17 mouse cellular contexts compared by ENCODE assay signal in genomic region chr17:66378127-66378526, GRCm38 (mm10).
"Had no signal": no experiment of that assay in that cellular context is flagged by ENCODE, and none has a peak within 500 bp of the region (broad histone marks: within the 10 kb centered on the region; RNA-seq: fewer than 3 reads in every experiment).

No protein-coding gene starts in this region.

- H3K9ac ChIP-seq: kidney, embryonic 15.5 days; liver, embryonic 15.5 days; neural tube, embryonic 15.5 days had no signal

- H3K4me2 ChIP-seq: kidney, embryonic 15.5 days; liver, embryonic 11.5 days; liver, embryonic 15.5 days; neural tube, embryonic 15.5 days had no signal

- H3K36me3 ChIP-seq: liver, embryonic 15.5 days had no signal

- H3K27me3 ChIP-seq: kidney, embryonic 15.5 days; liver, embryonic 15.5 days; neural tube, embryonic 15.5 days had no signal

- H3K4me1 ChIP-seq: liver, embryonic 15.5 days had no signal

- H3K9me3 ChIP-seq: kidney, embryonic 15.5 days; limb, embryonic 10.5 days; liver, embryonic 15.5 days; neural tube, embryonic 15.5 days had no signal

- DNase-seq: kidney, adult 11 months; kidney, postnatal 14 days; lung, adult 2 months; lung, postnatal 36 days; right cerebral cortex, adult 18-20 months; right cerebral cortex, postnatal 25 days; thymus, adult 2 months; thymus, postnatal 25 days had no signal

- H3K27ac ChIP-seq: kidney, embryonic 15.5 days; left cerebral cortex, adult 2 months; limb, embryonic 10.5 days; liver, embryonic 15.5 days; neural tube, embryonic 15.5 days; stomach, postnatal 0 days had no signal

- H3K4me3 ChIP-seq: kidney, embryonic 15.5 days; left cerebral cortex, adult 2 months; limb, embryonic 10.5 days; liver, embryonic 15.5 days; myocyte; neural tube, embryonic 15.5 days had no signal

- ATAC-seq: lung, postnatal 0 days had no signal
